22 mouse cellular contexts compared by ENCODE assay signal in genomic region chr9:98289665-98290064, GRCm38 (mm10).
"Had no signal": no experiment of that assay in that cellular context is flagged by ENCODE, and none has a peak within 500 bp of the region (broad histone marks: within the 10 kb centered on the region; RNA-seq: fewer than 3 reads in every experiment).

No protein-coding gene starts in this region.

- ATAC-seq: hindbrain, embryonic 16.5 days; hindbrain, postnatal 0 days; inflammation-experienced regulatory T-cells, adult 6 months; intestine, embryonic 15.5 days; intestine, embryonic 16.5 days; intestine, postnatal 0 days had no signal

- DNase-seq: heart, postnatal 10 days; heart, postnatal 14 days; heart, postnatal 36 days; heart, postnatal 4 days; kidney, adult 11 months; kidney, adult 18-20 months; kidney, adult 2 months; kidney, adult 8-10 months; kidney, adult 9 months; kidney, postnatal 10 days; kidney, postnatal 14 days; kidney, postnatal 25 days; kidney, postnatal 36 days; kidney, postnatal 4 days; layer of hippocampus, adult 9-11 months; layer of hippocampus, postnatal 36 days had no signal
